Mouse (Mus musculus): ENCODE measurements around the gene Gm13083.
"Not testable (repeated sequence)": the region's sequence is repeated elsewhere in the genome, so short reads cannot be mapped to it uniquely, and the experiment has no call there.

Gm13083 gene

GRCm38 (mm10) chr4:143614703-143615102 is at the start of gene Gm13083:
Gene Gm13083 (plus strand): TSS chr4:143615003.
- DNase-seq: not testable (repeated sequence)

- not testable (repeated sequence) for DNase-seq
These were observed 2.9 kb upstream of the Gm13083 start for GRCm38 (mm10) chr4:143611927-143612326.

GRCm38 (mm10) chr4:143618101-143618500 is 3.3 kb downstream of the Gm13083 start:
- not testable (repeated sequence) for DNase-seq

GRCm38 (mm10) chr4:143657146-143657545 is 42.3 kb downstream of the Gm13083 start, which contains the start of gene Gm13088:
Gene Gm13088 (minus strand): TSS chr4:143657246.
- DNase-seq: not testable (repeated sequence)
